Mouse (Mus musculus) spleen, adult 2 months (tissue): ENCODE measurements around the gene Tex29.

Experiments
- CTCF ChIP-seq: fragments of 200-500 bp; IDR thresholded peaks from 2 replicates; pipeline ENCODE4 v1.5.1; 2011; ENCODE audit warnings: mild to moderate bottlenecking, inconsistent platforms; ENCODE audit not compliant: insufficient read depth, insufficient read length, insufficient replicate concordance; ENCODE audit errors: extremely low read depth
- POLR2A ChIP-seq: fragments of 200-500 bp; IDR thresholded peaks from 2 replicates; pipeline ENCODE4 v1.6.1; 2011; ENCODE audit warnings: low read depth, low read length, inconsistent platforms

GRCm38 (mm10) chr8:11797128-11797527 lies 43.1 kb upstream of the Tex29 start:
- TF ChIP-seq POLR2A (no peak), CTCF (no peak)
